Mouse (Mus musculus) hindbrain, embryonic 13.5 days (tissue): Measurements from ENCODE around the gene Ptprj. TPM values are rescaled to one million over a fixed set of nuclear protein-coding genes. Genes with fewer than 3 reads are reported as not detected.
A peak's percentile ranks its signal among the peaks of the same experiment; 100 is the strongest.

ENCODE experiments used
- ATAC-seq: fragments of 200-750 bp; cut with Nextera tagmentation; 2 replicates; pipeline ENCODE4 v1.8.0; 2017; ENCODE audit warnings: moderate TSS enrichment; ENCODE audit not compliant: low FRiP score
- H3K27ac ChIP-seq: fragments of 300-500 bp; sonication (generic); 2 replicates; pipeline ENCODE4 v1.5.1; 2015; ENCODE audit warnings: inconsistent platforms, mild to moderate bottlenecking, moderate library complexity
- H3K27me3 ChIP-seq: fragments of 300-500 bp; sonication (generic); 2 replicates; pipeline ENCODE4 v1.6.1; 2015; ENCODE audit warnings: mild to moderate bottlenecking, inconsistent platforms
- H3K36me3 ChIP-seq: fragments of 300-500 bp; sonication (generic); 2 replicates; pipeline ENCODE4 v1.6.1; 2015; ENCODE audit warnings: mild to moderate bottlenecking, inconsistent platforms
- H3K4me1 ChIP-seq: fragments of 300-500 bp; sonication (generic); replicated peaks from 2 replicates; pipeline ENCODE4 v1.6.1; 2015; ENCODE audit warnings: inconsistent platforms
- H3K4me2 ChIP-seq: fragments of 300-500 bp; sonication (generic); 2 replicates; pipeline ENCODE4 v1.6.1; 2015; ENCODE audit warnings: inconsistent platforms, mild to moderate bottlenecking, moderate library complexity
- H3K4me3 ChIP-seq: fragments of 300-500 bp; sonication (generic); 2 replicates; pipeline ENCODE4 v1.5.1; 2015; ENCODE audit warnings: mild to moderate bottlenecking, inconsistent platforms
- H3K9ac ChIP-seq: fragments of 300-500 bp; sonication (generic); 2 replicates; pipeline ENCODE4 v1.6.1; 2015; ENCODE audit warnings: mild to moderate bottlenecking, inconsistent platforms
- H3K9me3 ChIP-seq: fragments of 300-500 bp; sonication (generic); 2 replicates; pipeline ENCODE4 v1.6.1; 2016; ENCODE audit warnings: inconsistent platforms
- WGBS: fragments of 180-500 bp; shearing (Covaris S2); methylation state at CpG from one replicate; pipeline ENCODE4 v1.1.7; 2015; 5-methylcytosine and 5-hydroxymethylcytosine counted together
- polyA plus RNA-seq: library from polyadenylated mRNA; unstranded; fragments of >200 nt; fragmentation: Nextera tagmentation; extraction: Ambion mirVana; gene quantifications from 2 replicates; pipeline ENCODE4 v1.2.1, GENCODE M21; 2015

Ptprj gene
- polyA plus RNA-seq, 1 experiment from 2014 or later: 3.8 TPM

- no peaks in the 10 kb centered on the region for H3K9me3 ChIP-seq
- WGBS: 57% methylated on average over 4 of the region's 4 CpGs
Measured at GRCm38 (mm10) chr2:90584506-90584905, 4.1 kb upstream of the Ptprj start.

GRCm38 (mm10) chr2:90583628-90584131 lies 3.2 kb upstream of the Ptprj start:
- no peaks in the 10 kb centered on the region for H3K36me3 ChIP-seq
- no peak for ATAC-seq
- H3K27ac ChIP-seq: no peak overlapping the region

More at GRCm38 (mm10) chr2:90584506-90584905, 4.1 kb upstream of the Ptprj start:
- no peak overlapping the region for H3K4me2 ChIP-seq
- H3K27me3 ChIP-seq: no peaks in the 10 kb centered on the region
- no peak overlapping the region for H3K4me3 ChIP-seq
- peaks cover 9% of the 10 kb centered on the region for H3K4me1 ChIP-seq
- no peak for ATAC-seq
- H3K36me3 ChIP-seq: no peaks in the 10 kb centered on the region
- H3K27ac ChIP-seq: no peak overlapping the region
- H3K9ac ChIP-seq: no peak overlapping the region

DNA sequence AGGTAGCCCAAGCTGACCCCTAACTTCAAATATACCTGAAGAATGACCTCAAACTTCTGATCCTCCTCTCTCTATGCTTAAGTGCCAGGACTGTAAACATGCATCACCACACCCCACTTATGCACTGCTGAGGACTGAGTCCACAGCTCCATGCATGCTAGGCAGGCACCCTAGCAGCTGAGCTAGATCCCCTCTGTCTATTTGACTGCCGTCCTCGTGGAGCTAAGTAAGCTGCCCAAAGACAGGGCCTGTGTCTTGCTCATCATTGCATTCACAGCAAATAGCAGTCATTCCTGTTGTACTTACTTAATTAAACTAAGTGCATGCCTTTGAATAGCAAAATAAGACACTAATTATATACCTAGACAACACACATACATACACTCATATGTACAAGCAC lies 2.4 kb upstream of the Ptprj start:
- WGBS: 78% methylated on average over 2 of the region's 2 CpGs
- Histone ChIP-seq H3K27ac (no peak overlapping the region), H3K27me3 (no peaks in the 10 kb centered on the region), H3K4me3 (no peak overlapping the region), H3K36me3 (no peaks in the 10 kb centered on the region), H3K4me1 (peaks cover 22% of the 10 kb centered on the region), H3K4me2 (no peak overlapping the region), H3K9me3 (no peaks in the 10 kb centered on the region), H3K9ac (no peak overlapping the region)
- ATAC-seq: no peak

More at GRCm38 (mm10) chr2:90583628-90584131, 3.2 kb upstream of the Ptprj start:
- no peaks in the 10 kb centered on the region for H3K9me3 ChIP-seq
- H3K4me3 ChIP-seq: no peak overlapping the region
- WGBS: 27% methylated on average over 5 of the region's 5 CpGs
- H3K4me1 ChIP-seq: peaks cover 16% of the 10 kb centered on the region
- no peak overlapping the region for H3K4me2 ChIP-seq
- no peaks in the 10 kb centered on the region for H3K27me3 ChIP-seq
- H3K9ac ChIP-seq: no peak overlapping the region

- no peak for ATAC-seq
- 79% methylated on average over 4 of the region's 4 CpGs for WGBS
Measured at GRCm38 (mm10) chr2:90582311-90582710, 1.9 kb upstream of the Ptprj start.

GRCm38 (mm10) chr2:90581796-90582125 lies 1.3 kb upstream of the Ptprj start:
- no peak overlapping the region for H3K4me2 ChIP-seq
- no peak overlapping the region for H3K4me3 ChIP-seq
- no peaks in the 10 kb centered on the region for H3K27me3 ChIP-seq
- H3K36me3 ChIP-seq: no peaks in the 10 kb centered on the region
- no peak overlapping the region for H3K9ac ChIP-seq
- no peak overlapping the region for H3K27ac ChIP-seq
- WGBS: 48% methylated on average over 1 of the region's 1 CpGs
- peaks cover 22% of the 10 kb centered on the region for H3K4me1 ChIP-seq
- no peak for ATAC-seq
- no peaks in the 10 kb centered on the region for H3K9me3 ChIP-seq

More at GRCm38 (mm10) chr2:90582311-90582710, 1.9 kb upstream of the Ptprj start:
- Histone ChIP-seq H3K27ac (no peak overlapping the region), H3K4me1 (peaks cover 22% of the 10 kb centered on the region), H3K4me3 (no peak overlapping the region), H3K4me2 (no peak overlapping the region), H3K36me3 (no peaks in the 10 kb centered on the region), H3K9me3 (no peaks in the 10 kb centered on the region), H3K9ac (no peak overlapping the region), H3K27me3 (no peaks in the 10 kb centered on the region)

- Histone ChIP-seq H3K9me3 (no peaks in the 10 kb centered on the region), H3K27me3 (no peaks in the 10 kb centered on the region), H3K4me2 (peak overlapping the region; percentile 87), H3K9ac (peak overlapping the region; percentile 96), H3K4me1 (peaks cover 24% of the 10 kb centered on the region), H3K36me3 (no peaks in the 10 kb centered on the region), H3K27ac (peak overlapping the region; percentile 94), H3K4me3 (peak overlapping the region; percentile 92)
- WGBS: 15% methylated on average over 11 of the region's 11 CpGs
- ATAC-seq: no peak; the same call in 1 of the 2 replicates
Measured at GRCm38 (mm10) chr2:90581006-90581795, 754 bp upstream of the Ptprj start.

- Histone ChIP-seq H3K36me3 (no peaks in the 10 kb centered on the region), H3K27me3 (no peaks in the 10 kb centered on the region), H3K4me2 (peak overlapping the region; percentile 87), H3K27ac (peak overlapping the region; percentile 94), H3K4me3 (peak overlapping the region; percentile 92), H3K9me3 (no peaks in the 10 kb centered on the region), H3K4me1 (peaks cover 25% of the 10 kb centered on the region), H3K9ac (peak overlapping the region; percentile 96)
- peak; percentile 70 for ATAC-seq
- under 1% methylated on average over 37 of the region's 44 CpGs for WGBS
Measured at GRCm38 (mm10) chr2:90579728-90580235, 665 bp downstream of the Ptprj start.

DNA sequence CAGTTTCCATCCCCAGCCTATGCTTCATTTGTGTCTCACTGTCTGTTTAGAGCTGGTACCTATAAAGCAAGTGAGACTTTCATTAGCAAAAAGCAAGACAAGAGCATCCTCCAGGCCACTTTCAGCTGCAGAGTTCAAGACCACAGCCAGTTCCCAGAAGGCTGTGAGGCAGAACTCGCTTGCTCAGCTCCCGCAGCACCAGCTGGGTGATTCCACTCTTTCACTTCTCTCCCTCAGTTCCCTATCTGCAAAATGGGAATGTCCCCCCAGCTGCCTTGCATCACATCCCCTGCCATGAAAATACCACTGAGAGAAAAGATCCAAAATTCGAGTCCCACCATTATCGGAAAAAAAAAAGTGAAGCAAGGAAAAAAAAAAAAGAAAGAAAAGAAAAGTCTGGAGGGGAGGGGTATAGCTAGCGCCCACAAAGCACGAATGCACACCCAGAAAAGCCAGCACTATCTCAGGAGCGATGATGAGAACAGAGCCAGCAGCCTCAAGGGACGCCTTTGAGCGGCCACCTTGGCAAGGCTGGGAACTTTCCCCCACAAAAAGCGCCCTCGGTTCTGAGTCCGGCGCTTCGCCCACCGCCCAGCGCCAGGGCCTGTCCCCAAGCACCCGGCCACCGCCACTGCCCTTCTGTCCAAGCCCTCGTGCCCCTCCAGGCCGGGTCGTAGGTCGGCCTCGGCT lies 1.3 kb downstream of the Ptprj start:
- Histone ChIP-seq H3K36me3 (no peaks in the 10 kb centered on the region), H3K4me3 (peak overlapping the region; percentile 92), H3K9me3 (no peaks in the 10 kb centered on the region), H3K4me1 (peaks cover 27% of the 10 kb centered on the region), H3K4me2 (peak overlapping the region; percentile 87), H3K9ac (peak overlapping the region; percentile 96), H3K27ac (peak overlapping the region; percentile 94), H3K27me3 (no peaks in the 10 kb centered on the region)
- 3% methylated on average over 23 of the region's 23 CpGs for WGBS
- peak; percentile 6; the same call in 1 of the 2 replicates for ATAC-seq

DNA sequence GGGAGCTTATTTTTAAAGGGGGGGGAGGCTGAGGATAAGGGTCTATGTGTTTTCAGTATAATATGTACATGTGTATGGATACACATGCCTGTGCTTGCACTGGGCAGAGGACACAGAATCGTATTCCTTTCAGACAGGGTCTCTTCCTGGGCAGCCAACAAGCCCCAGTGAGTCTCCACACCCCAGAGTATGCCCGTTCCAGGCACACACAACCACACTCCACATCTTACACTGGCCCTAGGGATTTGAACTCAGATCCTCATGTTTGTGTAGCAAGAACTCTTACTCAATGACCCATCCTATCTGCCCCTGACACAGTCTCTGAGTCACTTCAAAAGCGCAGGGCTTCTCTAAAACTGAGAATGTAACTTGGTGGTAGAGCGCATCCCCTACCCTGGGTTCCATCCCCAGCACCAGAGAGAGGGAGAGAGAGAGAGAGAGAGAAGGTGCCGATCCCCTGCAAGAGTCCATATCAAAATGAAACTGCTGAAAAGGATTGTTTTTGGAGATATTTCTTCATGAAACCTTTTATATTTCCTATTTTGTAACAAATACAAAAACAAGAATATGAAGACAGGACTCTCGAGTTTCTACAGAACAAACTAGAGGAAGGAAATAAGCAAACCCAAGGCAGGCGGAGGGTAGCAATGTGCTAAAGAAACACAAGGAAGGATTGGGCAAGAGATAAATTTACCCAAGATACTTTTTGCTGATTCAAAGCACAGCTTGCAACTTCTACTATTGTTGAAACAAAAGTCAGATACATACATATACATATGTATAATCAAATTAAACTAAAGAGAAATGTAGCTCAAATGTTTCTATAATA lies 2.8 kb downstream of the Ptprj start:
- ATAC-seq: no peak

DNA sequence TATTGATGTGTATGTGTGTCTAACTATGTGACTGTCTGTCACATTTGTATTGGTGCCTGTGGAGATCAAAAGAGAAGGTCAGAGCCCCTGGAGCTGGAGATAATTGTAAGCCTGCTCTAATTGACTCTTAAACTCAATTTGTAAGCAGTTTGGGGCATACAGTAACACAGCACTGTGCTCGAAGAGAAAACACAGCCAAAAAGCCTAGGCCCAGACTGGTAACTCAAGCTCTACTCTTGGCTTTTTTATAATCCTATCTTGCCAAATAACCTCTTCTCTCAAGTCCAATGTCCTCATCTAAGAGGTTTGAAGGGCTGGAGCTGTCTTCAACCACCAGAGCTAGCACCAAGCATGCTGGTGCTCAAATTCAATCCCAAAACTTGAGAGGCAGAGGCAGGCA lies 3.5 kb downstream of the Ptprj start:
- no peak for ATAC-seq
- no peaks in the 10 kb centered on the region for H3K9me3 ChIP-seq
- H3K4me2 ChIP-seq: no peak overlapping the region
- 53% methylated on average over 1 of the region's 1 CpGs for WGBS
- H3K27ac ChIP-seq: no peak overlapping the region
- H3K9ac ChIP-seq: no peak overlapping the region
- H3K4me1 ChIP-seq: peaks cover 32% of the 10 kb centered on the region
- no peak overlapping the region for H3K4me3 ChIP-seq
- no peaks in the 10 kb centered on the region for H3K27me3 ChIP-seq
- H3K36me3 ChIP-seq: no peaks in the 10 kb centered on the region

More for the DNA sequence above, 2.8 kb downstream of the Ptprj start:
- Histone ChIP-seq H3K36me3 (no peaks in the 10 kb centered on the region), H3K9ac (no peak overlapping the region), H3K27me3 (no peaks in the 10 kb centered on the region), H3K4me2 (no peak overlapping the region), H3K4me1 (peaks cover 32% of the 10 kb centered on the region), H3K27ac (no peak overlapping the region), H3K4me3 (no peak overlapping the region), H3K9me3 (no peaks in the 10 kb centered on the region)
- WGBS: 87% methylated on average over 7 of the region's 7 CpGs

- H3K4me3 ChIP-seq: no peak overlapping the region
- no peaks in the 10 kb centered on the region for H3K36me3 ChIP-seq
- no peaks in the 10 kb centered on the region for H3K9me3 ChIP-seq
- no peak overlapping the region for H3K4me2 ChIP-seq
- no peak for ATAC-seq
- 89% methylated on average over 6 of the region's 6 CpGs for WGBS
- H3K9ac ChIP-seq: no peak overlapping the region
- H3K27ac ChIP-seq: no peak overlapping the region
- H3K4me1 ChIP-seq: peaks cover 32% of the 10 kb centered on the region
- H3K27me3 ChIP-seq: no peaks in the 10 kb centered on the region
Measured at GRCm38 (mm10) chr2:90576411-90576810, 4.0 kb downstream of the Ptprj start.

DNA sequence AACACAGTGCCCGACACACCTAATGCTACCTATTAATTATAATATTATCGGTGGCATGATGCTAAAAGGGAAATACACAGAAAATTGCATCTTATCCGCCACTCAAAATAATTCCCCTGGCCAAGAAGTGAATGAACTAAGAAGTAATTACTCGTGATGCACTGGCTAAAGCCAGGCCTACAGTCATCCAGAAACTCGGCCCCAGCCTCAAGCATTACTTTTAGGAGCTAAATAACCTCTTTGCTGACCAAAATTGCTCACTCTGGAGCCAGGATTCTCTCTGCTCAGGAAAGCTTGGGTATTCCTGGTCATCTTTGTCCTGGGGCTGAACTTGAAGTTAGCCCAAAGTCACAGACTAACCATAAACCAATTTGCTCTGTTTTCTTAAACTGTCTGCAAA lies 4.7 kb downstream of the Ptprj start:
- Histone ChIP-seq H3K4me3 (no peak overlapping the region), H3K4me1 (peaks cover 26% of the 10 kb centered on the region), H3K36me3 (no peaks in the 10 kb centered on the region), H3K27ac (no peak overlapping the region), H3K27me3 (no peaks in the 10 kb centered on the region), H3K4me2 (no peak overlapping the region), H3K9ac (no peak overlapping the region), H3K9me3 (no peaks in the 10 kb centered on the region)
- WGBS: 78% methylated on average over 5 of the region's 5 CpGs
- no peak for ATAC-seq
